Mouse (Mus musculus) ES-E14 (cell line): Measurements from ENCODE around the gene Mrgpra1.

ENCODE experiments used
- HCFC1 ChIP-seq: IDR thresholded peaks from 2 replicates; pipeline ENCODE4 v1.6.1; 2012; ENCODE audit warnings: low read length, inconsistent platforms, borderline replicate concordance; ENCODE audit not compliant: insufficient read depth
- ZC3H11A ChIP-seq: IDR thresholded peaks from 2 replicates; pipeline ENCODE4 v1.6.1; 2012; ENCODE audit warnings: low read depth, mild to moderate bottlenecking, inconsistent platforms, low read length, borderline replicate concordance

- TF ChIP-seq HCFC1, result no peak
- TF ChIP-seq ZC3H11A, result no peak
Measured at GRCm38 (mm10) chr7:47318299-47318698, 35.7 kb downstream of the Mrgpra1 start.
